Mouse (Mus musculus) myocyte (in vitro differentiated cells): ENCODE data around the gene Psmd3. TPM values are rescaled to one million over a fixed set of nuclear protein-coding genes. Genes with fewer than 3 reads are reported as not detected.

Experiments used
- H3K27me3 ChIP-seq: one replicate; pipeline ENCODE4 v1.6.1; 2011; ENCODE audit not compliant: control insufficient read depth, insufficient read depth, insufficient read length
- H3K36me3 ChIP-seq: one replicate; pipeline ENCODE4 v1.6.1; 2011; ENCODE audit not compliant: control insufficient read depth, insufficient read depth
- H3K4me2 ChIP-seq: one replicate; pipeline ENCODE4 v1.6.1; 2011; ENCODE audit warnings: low read depth, control low read depth
- H3K4me3 ChIP-seq: one replicate; pipeline ENCODE4 v1.5.1; 2011; ENCODE audit warnings: mild to moderate bottlenecking, control low read depth, moderate library complexity
- H3K79me2 ChIP-seq: one replicate; pipeline ENCODE4 v1.6.1; 2011; ENCODE audit not compliant: control insufficient read depth, insufficient read depth
- H3ac ChIP-seq: one replicate; pipeline ENCODE4 v1.6.1; 2011; ENCODE audit not compliant: control insufficient read depth, insufficient read length
- CEBPB ChIP-seq: IDR thresholded peaks from 2 replicates; pipeline ENCODE4 v1.6.1; 2011; ENCODE audit warnings: mild to moderate bottlenecking, moderate library complexity; ENCODE audit not compliant: poor library complexity, insufficient read depth, severe bottlenecking
- E2F4 ChIP-seq: IDR thresholded peaks from one replicate; pipeline ENCODE4 v1.6.1; 2011; ENCODE audit warnings: mild to moderate bottlenecking, control low read depth, moderate library complexity; ENCODE audit not compliant: insufficient read depth
- MAX ChIP-seq: IDR thresholded peaks from one replicate; pipeline ENCODE4 v1.6.1; 2011; ENCODE audit warnings: low read depth, mild to moderate bottlenecking, control low read depth
- MYOD1 ChIP-seq, 3 experiments: IDR thresholded peaks; one replicate each; pipeline ENCODE4 v1.6.1; 2011; ENCODE audit warnings: control low read depth in 2 of 3, low read depth in 2 of 3, mild to moderate bottlenecking in 2 of 3, moderate library complexity in 1 of 3; ENCODE audit not compliant: insufficient read length in 2 of 3, control insufficient read depth in 1 of 3
- MYOG ChIP-seq, 3 experiments: IDR thresholded peaks; one replicate each; pipeline ENCODE4 v1.6.1; 2011; ENCODE audit warnings: control low read depth in 2 of 3, low read depth in 2 of 3, mild to moderate bottlenecking in 2 of 3; ENCODE audit not compliant: insufficient read length in 2 of 3, control insufficient read depth in 1 of 3, insufficient read depth in 1 of 3
- POLR2A ChIP-seq: IDR thresholded peaks from one replicate; pipeline ENCODE4 v1.6.1; 2011; ENCODE audit warnings: low read depth, mild to moderate bottlenecking, control low read depth, moderate library complexity; ENCODE audit not compliant: insufficient read length
- POLR2AphosphoS2 ChIP-seq: IDR thresholded peaks from one replicate; pipeline ENCODE4 v1.6.1; 2011; ENCODE audit warnings: low read depth, control low read depth; ENCODE audit not compliant: insufficient read length
- REST ChIP-seq: IDR thresholded peaks from one replicate; pipeline ENCODE4 v1.6.1; 2011; ENCODE audit warnings: mild to moderate bottlenecking, control low read depth, moderate library complexity; ENCODE audit not compliant: insufficient read depth, insufficient read length
- SRF ChIP-seq: IDR thresholded peaks from one replicate; pipeline ENCODE4 v1.6.1; 2011; ENCODE audit warnings: low read depth; ENCODE audit not compliant: control insufficient read depth, insufficient read length
- TCF12 ChIP-seq: IDR thresholded peaks from one replicate; pipeline ENCODE4 v1.6.1; 2011; ENCODE audit warnings: mild to moderate bottlenecking, control low read depth; ENCODE audit not compliant: poor library complexity, insufficient read depth, severe bottlenecking
- TCF3 ChIP-seq: IDR thresholded peaks from one replicate; pipeline ENCODE4 v1.6.1; 2011; ENCODE audit warnings: low read depth, control low read depth; ENCODE audit not compliant: insufficient read length
- USF1 ChIP-seq: IDR thresholded peaks from one replicate; pipeline ENCODE4 v1.6.1; 2011; ENCODE audit warnings: low read depth, mild to moderate bottlenecking, control low read depth, moderate library complexity
- polyA plus RNA-seq: library from polyadenylated mRNA; unstranded; fragments of >200 nt; fragmentation: generic; extraction: Trizol; gene quantifications from one replicate; pipeline ENCODE4 v1.2.1, GENCODE M21; 2012; ENCODE audit warnings: missing spikeins

Gene Psmd3
- polyA plus RNA-seq, 1 experiment = 250 TPM

DNA sequence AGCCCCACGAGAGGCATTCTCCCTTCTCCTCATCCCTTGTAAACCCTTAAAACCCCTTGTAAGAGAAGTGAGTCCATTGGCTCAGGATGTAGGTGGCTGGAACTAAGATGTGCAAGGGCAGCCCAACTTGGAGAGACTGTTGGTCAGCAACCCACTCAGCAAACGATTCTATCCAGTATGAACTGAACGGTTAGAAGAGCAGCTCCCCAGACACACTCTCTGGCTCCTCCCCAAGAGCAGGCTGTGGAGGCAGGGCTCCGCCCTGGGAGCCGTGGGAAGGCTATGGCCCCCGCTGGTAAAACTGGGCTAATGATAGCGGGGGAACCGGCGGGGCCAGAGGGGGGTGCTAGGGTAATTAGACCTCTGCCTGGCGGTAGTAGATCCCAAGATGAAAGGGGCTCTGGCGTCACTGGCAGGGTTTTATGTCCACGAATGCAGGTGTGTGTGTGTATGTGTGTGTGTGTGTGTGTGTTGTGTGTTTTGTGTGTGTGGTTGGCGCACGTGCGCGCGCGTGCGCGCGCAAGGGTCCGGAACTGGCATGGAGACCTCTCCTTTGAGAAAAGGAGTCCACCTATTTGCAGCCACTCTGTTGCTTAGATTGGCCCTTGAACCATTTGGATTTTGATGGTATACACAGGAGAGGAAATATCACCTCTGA lies 58.2 kb downstream of the Psmd3 start, which contains the start of gene Thra:
Thra (plus strand) TSS at position 246 of the 658 bp plus-strand sequence.
- H3ac ChIP-seq = peak within 1 kb of the TSS; percentile 79
- TF ChIP-seq POLR2A = peak; percentile 36
- no peak for TF ChIP-seq MYOD1 (IDR thresholded peaks at IDR 0.05; ENCODE audit: control insufficient read depth in 1 of 3, insufficient read length in 2 of 3, low read depth in 2 of 3)
- no peak for TF ChIP-seq E2F4
- no peak for TF ChIP-seq MYOG (IDR thresholded peaks at IDR 0.05; ENCODE audit: control insufficient read depth in 1 of 3, insufficient read depth in 1 of 3, insufficient read length in 2 of 3, low read depth in 2 of 3)
- no peak for TF ChIP-seq USF1
- no peak for TF ChIP-seq TCF3
- no peak for TF ChIP-seq REST
- no peak for TF ChIP-seq CEBPB
- peak within 1 kb of the TSS; percentile 100 for H3K4me2 ChIP-seq
- peaks cover 5% of the 10 kb centered on the region for H3K79me2 ChIP-seq
- H3K4me3 ChIP-seq = peak within 1 kb of the TSS; percentile 66
- no peaks in the 10 kb centered on the region for H3K36me3 ChIP-seq
- no peaks in the 10 kb centered on the region for H3K27me3 ChIP-seq

DNA sequence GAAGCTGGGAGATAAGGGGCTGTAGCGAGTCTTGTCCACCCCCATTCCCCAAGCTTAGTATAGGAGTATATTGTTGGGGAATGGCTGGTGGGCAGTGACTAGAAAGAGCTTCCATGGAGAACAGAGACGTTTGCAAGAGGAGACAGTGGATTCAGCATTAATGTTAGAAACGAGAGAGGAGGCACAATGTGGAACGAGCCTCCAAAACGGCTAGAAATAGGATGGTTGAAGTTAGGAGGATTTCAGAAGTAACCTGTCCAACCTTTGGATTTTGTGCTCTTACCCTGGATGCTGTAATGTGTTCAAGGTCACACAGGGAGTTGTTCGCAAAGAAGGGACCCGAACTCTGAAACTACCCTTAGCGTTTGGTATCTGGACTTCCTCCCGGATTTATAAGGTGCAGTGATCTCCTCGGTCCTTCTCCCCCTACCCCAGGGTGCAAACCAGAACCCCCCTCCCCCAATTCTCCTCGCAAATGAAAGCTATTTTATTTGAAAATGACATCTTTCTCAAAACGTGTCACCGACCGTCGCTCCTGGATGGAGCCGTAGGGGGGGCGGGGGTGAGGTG lies 58.8 kb downstream of the Psmd3 start:
- Histone ChIP-seq H3K4me3 (peak overlapping the region; percentile 66), H3K4me2 (peak overlapping the region; percentile 100), H3K79me2 (peaks cover 7% of the 10 kb centered on the region), H3ac (peak overlapping the region; percentile 79), H3K27me3 (no peaks in the 10 kb centered on the region), H3K36me3 (no peaks in the 10 kb centered on the region)
- no peak for TF ChIP-seq E2F4
- no peak for TF ChIP-seq CEBPB

DNA sequence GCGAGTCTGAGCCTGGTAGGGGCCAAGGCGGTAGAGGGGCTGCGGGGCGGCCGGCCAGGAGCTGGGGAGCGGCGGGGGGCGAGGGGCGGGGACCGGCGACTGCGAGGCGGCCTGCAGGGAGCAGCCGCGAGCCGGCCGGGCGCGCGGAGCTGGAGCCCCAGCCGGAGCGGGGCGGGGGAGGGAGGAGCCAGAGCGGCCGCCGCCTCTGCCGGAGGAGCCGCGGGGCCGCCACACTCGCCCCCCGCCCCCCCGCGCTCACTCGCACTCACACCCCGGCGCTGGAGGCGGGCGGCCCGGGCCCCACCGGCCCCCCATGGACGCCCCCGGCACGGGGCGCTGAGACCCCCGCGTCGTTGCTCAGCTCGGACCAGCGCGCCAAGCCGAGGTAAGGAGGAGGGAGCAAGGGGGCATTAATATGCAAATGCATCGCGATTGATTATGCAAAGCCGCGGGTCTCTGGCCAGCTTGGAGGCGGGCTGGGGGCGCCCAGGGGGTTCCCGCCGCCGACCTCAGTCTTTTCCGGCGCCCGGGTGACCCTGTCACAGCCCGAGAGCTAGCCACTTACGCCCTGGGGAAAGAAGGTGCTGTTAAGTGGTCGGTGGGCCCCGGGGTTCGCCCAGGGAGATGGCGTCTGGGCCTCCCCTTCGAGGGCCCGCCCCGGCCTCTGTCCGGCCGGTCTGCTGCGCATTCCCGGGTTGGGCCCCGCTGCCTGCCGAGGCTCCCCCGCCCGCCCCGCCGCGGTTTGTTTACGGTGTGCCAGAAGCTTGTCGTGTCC lies 59.5 kb downstream of the Psmd3 start:
- no peaks in the 10 kb centered on the region for H3K36me3 ChIP-seq
- peaks cover 7% of the 10 kb centered on the region for H3K79me2 ChIP-seq
- TF ChIP-seq TCF12 (no peak), MAX (no peak), REST (no peak), POLR2A (peak; percentile 52), MYOG (IDR thresholded peaks at IDR 0.05; ENCODE audit: control insufficient read depth in 1 of 3, insufficient read depth in 1 of 3, insufficient read length in 2 of 3, low read depth in 2 of 3) (no peak), E2F4 (no peak), MYOD1 (IDR thresholded peaks at IDR 0.05; ENCODE audit: control insufficient read depth in 1 of 3, insufficient read length in 2 of 3, low read depth in 2 of 3) (peak in 1 of 3 experiments; percentile 10)
- H3K27me3 ChIP-seq = no peaks in the 10 kb centered on the region
- H3K4me3 ChIP-seq = peak overlapping the region; percentile 66
- peak overlapping the region; percentile 79 for H3ac ChIP-seq
- H3K4me2 ChIP-seq = peak overlapping the region; percentile 100

DNA sequence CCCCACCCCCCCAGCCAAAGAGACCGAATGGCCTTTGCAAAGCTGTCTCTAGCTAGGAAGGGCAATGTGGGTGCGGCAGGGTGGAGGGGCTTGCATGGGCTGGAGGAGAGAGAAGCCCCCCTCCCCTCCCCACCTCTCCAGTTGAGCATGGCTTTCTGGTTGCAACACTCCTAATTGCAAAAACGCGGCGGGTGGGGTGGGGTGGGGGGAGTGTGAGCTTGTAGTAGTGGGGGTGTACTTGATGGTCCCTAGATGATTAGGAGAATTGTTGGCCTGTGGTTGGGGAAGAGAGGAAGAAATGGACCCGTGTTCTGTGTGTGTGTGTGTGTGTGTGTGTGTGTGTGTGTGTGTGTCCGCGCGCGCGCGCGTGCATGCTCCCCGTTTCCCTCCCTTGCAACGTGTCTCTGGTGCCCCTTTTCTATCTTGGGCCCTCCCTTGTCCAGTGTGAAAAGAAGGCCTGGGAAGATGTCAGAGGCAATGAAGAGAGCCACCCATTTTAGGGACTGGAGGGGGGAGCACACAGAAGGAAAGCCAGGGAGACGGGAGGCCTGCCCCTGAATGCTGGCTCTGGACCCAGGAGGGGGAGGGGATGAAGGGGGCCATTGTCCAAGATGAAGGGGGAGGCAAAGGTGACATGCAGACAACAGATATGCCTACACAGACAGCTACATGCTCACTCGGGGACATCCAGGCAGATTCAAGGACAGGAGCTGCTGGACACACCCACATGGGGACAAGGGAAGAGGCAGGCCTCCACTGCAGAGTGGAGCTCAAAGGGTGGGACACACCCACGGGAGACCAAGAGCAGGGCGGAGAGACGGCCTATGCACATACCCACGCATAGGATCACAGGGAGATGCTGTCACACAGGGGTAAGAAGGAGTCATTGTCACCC lies 60.3 kb downstream of the Psmd3 start:
- Histone ChIP-seq H3K36me3 (no peaks in the 10 kb centered on the region), H3K79me2 (peaks cover 7% of the 10 kb centered on the region), H3K27me3 (no peaks in the 10 kb centered on the region), H3K4me2 (peak overlapping the region; percentile 76), H3K4me3 (peak overlapping the region; percentile 66), H3ac (peak overlapping the region; percentile 79)
- TF ChIP-seq POLR2AphosphoS2 (no peak), E2F4 (no peak), MYOG (IDR thresholded peaks at IDR 0.05; ENCODE audit: control insufficient read depth in 1 of 3, insufficient read depth in 1 of 3, insufficient read length in 2 of 3, low read depth in 2 of 3) (no peak), MYOD1 (IDR thresholded peaks at IDR 0.05; ENCODE audit: control insufficient read depth in 1 of 3, insufficient read length in 2 of 3, low read depth in 2 of 3) (no peak), MAX (no peak), POLR2A (no peak), TCF12 (no peak), SRF (no peak), TCF3 (no peak), CEBPB (no peak), USF1 (no peak), REST (no peak)
